In the genomic region with DNA sequence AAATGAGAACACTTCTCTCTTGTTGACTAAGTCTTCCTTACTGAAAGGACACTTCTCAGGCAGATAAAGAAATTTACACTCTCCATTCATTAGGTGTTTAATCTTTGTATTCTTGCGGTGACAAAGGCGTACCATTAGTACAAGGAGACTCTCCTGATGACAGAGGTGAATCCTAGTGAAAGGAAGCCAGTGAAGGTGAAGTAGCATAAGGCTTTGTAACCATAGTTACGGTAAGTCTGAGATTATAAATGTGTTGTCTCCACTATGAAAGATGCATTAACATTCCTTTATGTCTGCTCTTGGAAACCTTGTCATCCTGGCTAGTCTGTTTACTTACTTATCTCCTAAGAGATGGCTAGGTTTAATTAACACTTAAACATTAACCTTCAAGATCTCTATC, we compare ENCODE assay signal across 21 mouse cellular contexts.
DNase-seq lines count a peak whose midpoint lies in the region; ATAC-seq and TF ChIP-seq lines count a peak whose summit lies in the region.
"Had no signal": no experiment of that assay in that cellular context is flagged by ENCODE, and none has a peak within 500 bp of the region (broad histone marks: within the 10 kb centered on the region; RNA-seq: fewer than 3 reads in every experiment).

No protein-coding gene starts in this region.

- peaks cover 2% of the 10 kb centered on the region; the same call in 1 of the 2 replicates for H3K4me1 ChIP-seq in midbrain, embryonic 11.5 days (ENCODE audit: control insufficient read depth, insufficient read depth, low read length)
- peaks cover 9% of the 10 kb centered on the region; the same call in 1 of the 2 replicates for H3K4me1 ChIP-seq in midbrain, embryonic 10.5 days
- no peaks in the 10 kb centered on the region for H3K4me1 ChIP-seq in midbrain, embryonic 14.5 days (ENCODE audit: control insufficient read depth, insufficient read depth, low read length)
- H3K4me1 ChIP-seq in midbrain, postnatal 0 days (ENCODE audit: insufficient read depth, low read length): no peaks in the 10 kb centered on the region
- no peaks in the 10 kb centered on the region for H3K4me1 ChIP-seq in midbrain, embryonic 15.5 days
- H3K4me1 ChIP-seq: forebrain, embryonic 12.5 days; forebrain, embryonic 15.5 days had no signal

- H3K9ac ChIP-seq in midbrain, embryonic 11.5 days (ENCODE audit: low read length): no peak overlapping the region
- no peak overlapping the region for H3K9ac ChIP-seq in midbrain, embryonic 14.5 days (replicated peaks; ENCODE audit: low read length)
- no peak overlapping the region for H3K9ac ChIP-seq in midbrain, postnatal 0 days (replicated peaks; ENCODE audit: low read length, poor library complexity, severe bottlenecking)
- no peak overlapping the region for H3K9ac ChIP-seq in midbrain, embryonic 15.5 days
- H3K9ac ChIP-seq: embryonic facial prominence, embryonic 13.5 days; embryonic facial prominence, embryonic 15.5 days; forebrain, embryonic 12.5 days; forebrain, embryonic 15.5 days had no signal

- WGBS in midbrain, embryonic 11.5 days: 61% methylated on average over 3 of the region's 3 CpGs
- WGBS in midbrain, embryonic 10.5 days: 56% methylated on average over 3 of the region's 3 CpGs
- 52% methylated on average over 3 of the region's 3 CpGs for WGBS in midbrain, embryonic 14.5 days
- WGBS in midbrain, postnatal 0 days: 56% methylated on average over 3 of the region's 3 CpGs
- WGBS in midbrain, embryonic 15.5 days: 39% methylated on average over 3 of the region's 3 CpGs

- H3K4me3 ChIP-seq in midbrain, embryonic 11.5 days (ENCODE audit: low read depth, low read length): no peak overlapping the region
- H3K4me3 ChIP-seq in midbrain, embryonic 10.5 days: no peak overlapping the region
- H3K4me3 ChIP-seq in midbrain, embryonic 14.5 days (replicated peaks; ENCODE audit: low read depth, low read length): no peak overlapping the region
- H3K4me3 ChIP-seq in midbrain, postnatal 0 days (ENCODE audit: low read depth, low read length): no peak overlapping the region
- H3K4me3 ChIP-seq in midbrain, embryonic 15.5 days: no peak overlapping the region
- H3K4me3 ChIP-seq: embryonic facial prominence, embryonic 13.5 days; embryonic facial prominence, embryonic 15.5 days; erythroblast, embryonic 14.5 days; forebrain, embryonic 10.5 days; forebrain, embryonic 12.5 days; forebrain, embryonic 15.5 days had no signal

- H3K36me3 ChIP-seq in midbrain, embryonic 11.5 days (ENCODE audit: control insufficient read depth, insufficient read depth, low read length): no peaks in the 10 kb centered on the region
- H3K36me3 ChIP-seq in midbrain, embryonic 10.5 days: no peaks in the 10 kb centered on the region
- no peaks in the 10 kb centered on the region for H3K36me3 ChIP-seq in midbrain, embryonic 14.5 days (ENCODE audit: control insufficient read depth, insufficient read depth, low read length)
- no peaks in the 10 kb centered on the region for H3K36me3 ChIP-seq in midbrain, postnatal 0 days (ENCODE audit: insufficient read depth, low read length)
- no peaks in the 10 kb centered on the region for H3K36me3 ChIP-seq in midbrain, embryonic 15.5 days (replicated peaks)
- H3K36me3 ChIP-seq: embryonic facial prominence, embryonic 13.5 days; embryonic facial prominence, embryonic 15.5 days; forebrain, embryonic 10.5 days; forebrain, embryonic 12.5 days; forebrain, embryonic 15.5 days had no signal

- H3K27me3 ChIP-seq in midbrain, embryonic 11.5 days (ENCODE audit: control insufficient read depth, insufficient read depth, low read length): no peaks in the 10 kb centered on the region
- peaks cover 47% of the 10 kb centered on the region for H3K27me3 ChIP-seq in midbrain, embryonic 10.5 days (ENCODE audit: low read depth, poor library complexity, severe bottlenecking)
- H3K27me3 ChIP-seq in midbrain, embryonic 14.5 days (ENCODE audit: control insufficient read depth, insufficient read depth, low read length): no peaks in the 10 kb centered on the region
- no peaks in the 10 kb centered on the region for H3K27me3 ChIP-seq in midbrain, postnatal 0 days (ENCODE audit: insufficient read depth, low read length)
- no peaks in the 10 kb centered on the region for H3K27me3 ChIP-seq in midbrain, embryonic 15.5 days (replicated peaks)
- H3K27me3 ChIP-seq: embryonic facial prominence, embryonic 13.5 days; embryonic facial prominence, embryonic 15.5 days; forebrain, embryonic 12.5 days; forebrain, embryonic 15.5 days had no signal

- no peak overlapping the region for H3K4me2 ChIP-seq in midbrain, embryonic 11.5 days
- H3K4me2 ChIP-seq in midbrain, embryonic 14.5 days (ENCODE audit: low read length): no peak overlapping the region
- H3K4me2 ChIP-seq in midbrain, postnatal 0 days (ENCODE audit: low read depth, low read length, poor library complexity, severe bottlenecking): no peak overlapping the region
- no peak overlapping the region for H3K4me2 ChIP-seq in midbrain, embryonic 15.5 days
- H3K4me2 ChIP-seq: embryonic facial prominence, embryonic 13.5 days; embryonic facial prominence, embryonic 15.5 days; forebrain, embryonic 12.5 days; forebrain, embryonic 15.5 days had no signal

- DNase-seq in midbrain, embryonic 11.5 days (ENCODE audit: low spot score, missing footprints): peak; percentile 37
- no peak for DNase-seq in midbrain, embryonic 10.5 days (ENCODE audit: low spot score)
- DNase-seq in midbrain, embryonic 14.5 days: peak; percentile 9
- DNase-seq in midbrain, postnatal 0 days (ENCODE audit: low spot score): no peak
- no peak for DNase-seq in cerebellum, postnatal 14 days
- DNase-seq: adrenal gland, adult 2 months; adrenal gland, postnatal 10 days; adrenal gland, postnatal 25 days; cerebellum, adult 11-12 months; cerebellum, adult 2 months; cerebellum, adult 9-10 months; cerebellum, postnatal 10 days; cerebellum, postnatal 36 days; embryo, embryonic 11 days had no signal

- no peak overlapping the region for H3K27ac ChIP-seq in midbrain, embryonic 11.5 days (ENCODE audit: low read depth, low read length)
- H3K27ac ChIP-seq in midbrain, embryonic 10.5 days (replicated peaks): no peak overlapping the region
- no peak overlapping the region for H3K27ac ChIP-seq in midbrain, embryonic 14.5 days (replicated peaks; ENCODE audit: low read depth, low read length)
- no peak overlapping the region for H3K27ac ChIP-seq in midbrain, postnatal 0 days (ENCODE audit: low read depth, low read length)
- H3K27ac ChIP-seq in midbrain, embryonic 15.5 days: no peak overlapping the region
- H3K27ac ChIP-seq: embryonic facial prominence, embryonic 13.5 days; embryonic facial prominence, embryonic 15.5 days; forebrain, embryonic 10.5 days; forebrain, embryonic 12.5 days; forebrain, embryonic 15.5 days had no signal

- H3K9me3 ChIP-seq in midbrain, embryonic 11.5 days (ENCODE audit: control insufficient read depth, low read length): no peaks in the 10 kb centered on the region
- H3K9me3 ChIP-seq in midbrain, embryonic 10.5 days (replicated peaks): no peaks in the 10 kb centered on the region
- no peaks in the 10 kb centered on the region for H3K9me3 ChIP-seq in midbrain, embryonic 14.5 days (ENCODE audit: control insufficient read depth, low read length)
- no peaks in the 10 kb centered on the region for H3K9me3 ChIP-seq in midbrain, postnatal 0 days (ENCODE audit: low read length)
- H3K9me3 ChIP-seq in midbrain, embryonic 15.5 days: no peaks in the 10 kb centered on the region
- H3K9me3 ChIP-seq: embryonic facial prominence, embryonic 13.5 days; embryonic facial prominence, embryonic 15.5 days; forebrain, embryonic 10.5 days; forebrain, embryonic 12.5 days; forebrain, embryonic 15.5 days had no signal

- no peak for ATAC-seq in midbrain, embryonic 11.5 days (ENCODE audit: low FRiP score)
- ATAC-seq in midbrain, embryonic 14.5 days (ENCODE audit: low FRiP score, low TSS enrichment): no peak
- no peak for ATAC-seq in midbrain, postnatal 0 days (ENCODE audit: low FRiP score)
- peak; percentile 63; the same call in 1 of the 2 replicates for ATAC-seq in midbrain, embryonic 15.5 days (replicated peaks)
- ATAC-seq: forebrain, embryonic 15.5 days had no signal

- no peak for TF ChIP-seq CTCF in midbrain, postnatal 0 days (IDR thresholded peaks at IDR 0.05)

Comparison
In these comparisons a context has a peak if more than half of its experiments do, and no peak if none do; other contexts are left out.
1. DNase-seq: peak in midbrain, embryonic 11.5 days (single experiment) and midbrain, embryonic 14.5 days (single experiment); none in midbrain, embryonic 10.5 days (single experiment), midbrain, postnatal 0 days (single experiment) and cerebellum, postnatal 14 days (0 of 2).